Mouse (Mus musculus) kidney, adult 8-10 months (tissue): ENCODE results near the gene Mto1.
"Not testable (repeated sequence)": the region's sequence is repeated elsewhere in the genome, so short reads cannot be mapped to it uniquely, and the experiment has no call there.

Source experiments
- DNase-seq, 2 experiments: peaks; one replicate each; pipeline ENCODE4 v3.0.0; 2022

Mto1 gene

DNA sequence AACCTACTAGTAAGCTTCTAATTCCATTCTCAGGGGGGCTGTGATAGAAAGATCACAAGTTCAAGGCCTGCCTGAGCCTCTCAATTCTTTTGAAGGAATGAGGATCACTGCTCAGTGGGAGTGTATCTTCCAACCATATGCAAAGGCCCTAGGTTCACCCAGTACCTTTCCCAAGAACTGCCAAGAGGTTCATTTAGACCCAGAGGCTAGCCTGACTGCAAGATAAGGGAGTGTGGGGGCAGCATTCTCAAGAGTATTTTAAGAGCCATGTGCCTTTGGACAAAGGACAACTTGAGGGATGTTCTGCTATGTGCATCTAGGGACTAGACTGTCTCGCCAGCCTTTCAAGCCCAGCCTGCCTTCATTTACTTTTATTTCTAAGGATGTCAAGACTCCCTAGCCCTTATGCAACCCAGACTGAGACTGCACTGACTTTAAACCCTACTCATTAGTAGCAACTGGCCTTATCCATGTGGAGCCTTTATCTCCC, 28.6 kb downstream of the Mto1 start:
- DNase-seq: no peak

DNA sequence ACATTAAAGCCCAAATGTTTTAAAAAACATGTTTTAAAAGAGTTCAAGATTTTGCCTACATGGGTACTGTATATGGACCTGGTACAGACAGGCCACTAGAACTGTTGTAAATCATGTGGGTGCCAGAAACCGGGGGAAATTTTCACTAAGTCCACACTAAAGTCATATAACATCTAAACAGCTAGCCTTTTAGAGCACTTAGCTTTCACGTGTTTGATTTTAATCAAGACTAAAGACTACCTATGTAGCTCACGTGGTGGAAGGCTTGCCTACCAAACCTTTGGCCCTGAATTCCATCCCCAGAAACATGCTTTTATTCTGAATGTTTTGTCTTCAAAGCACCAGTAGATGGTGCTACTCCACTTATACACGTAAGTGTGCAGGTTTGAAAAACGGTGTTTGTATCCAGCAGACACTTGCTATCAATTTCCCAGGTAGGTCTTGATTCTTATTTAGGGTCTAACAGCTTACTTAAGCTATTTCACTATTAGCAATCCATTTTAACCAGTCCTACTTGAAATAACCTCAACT, 29.1 kb downstream of the Mto1 start:
- peak in 1 of 2 experiments; percentile 44 for DNase-seq

DNA sequence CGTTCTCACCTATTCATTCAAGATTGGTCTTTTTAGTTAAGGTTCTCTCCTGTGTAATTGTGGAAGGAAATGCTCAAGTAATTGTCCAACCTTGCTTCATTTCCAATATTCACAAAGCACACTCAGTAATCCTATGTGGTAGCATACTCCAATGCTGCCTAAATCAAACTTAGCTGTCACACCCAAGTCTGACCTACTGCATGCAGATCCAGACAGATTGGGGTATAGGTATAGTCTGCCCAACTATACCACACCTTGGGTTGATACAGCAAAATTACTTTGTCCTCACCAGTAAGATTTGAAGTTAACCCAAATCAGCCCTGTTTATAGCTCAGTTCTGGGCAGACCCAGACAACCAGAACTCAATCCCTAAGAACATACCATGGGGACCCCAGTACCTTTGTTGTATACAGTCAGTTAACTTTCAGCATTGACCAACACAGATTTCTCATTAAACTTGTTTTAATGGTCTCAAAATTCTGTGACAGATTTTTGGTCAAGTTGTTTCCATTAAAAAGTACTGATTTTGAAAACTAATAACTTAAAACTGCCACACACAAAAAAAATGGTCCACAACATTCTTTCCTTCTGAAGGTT, 30.1 kb downstream of the Mto1 start:
- not testable (repeated sequence) for DNase-seq

DNA sequence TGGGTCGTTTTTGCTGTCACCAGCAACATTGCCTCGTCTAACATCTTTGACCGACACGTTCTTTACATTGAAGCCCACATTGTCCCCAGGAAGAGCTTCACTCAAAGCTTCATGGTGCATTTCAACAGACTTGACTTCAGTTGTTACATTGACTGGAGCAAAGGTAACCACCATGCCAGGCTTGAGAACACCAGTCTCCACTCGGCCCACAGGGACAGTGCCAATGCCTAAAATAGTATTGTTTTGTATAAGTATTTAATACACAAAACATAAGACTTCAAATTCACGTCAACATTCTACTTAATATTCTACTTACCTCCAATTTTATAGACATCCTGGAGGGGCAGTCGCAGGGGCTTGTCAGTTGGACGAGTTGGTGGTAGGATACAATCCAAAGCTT, 31.3 kb downstream of the Mto1 start:
- DNase-seq: not testable (repeated sequence)

DNA sequence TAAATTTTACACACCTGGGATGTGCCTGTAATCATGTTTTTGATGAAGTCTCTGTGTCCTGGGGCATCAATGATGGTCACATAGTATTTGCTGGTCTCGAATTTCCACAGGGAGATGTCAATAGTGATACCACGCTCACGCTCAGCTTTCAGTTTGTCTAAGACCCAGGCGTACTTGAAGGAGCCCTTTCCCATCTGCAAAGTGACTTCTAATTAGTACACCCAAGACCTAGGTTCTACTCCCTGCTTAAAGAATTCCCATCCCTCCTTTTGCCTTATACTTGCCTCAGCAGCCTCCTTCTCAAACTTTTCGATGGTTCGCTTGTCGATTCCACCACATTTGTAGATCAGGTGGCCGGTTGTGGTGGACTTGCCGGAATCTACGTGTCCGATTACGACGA, 32.2 kb downstream of the Mto1 start:
- not testable (repeated sequence) for DNase-seq

DNA sequence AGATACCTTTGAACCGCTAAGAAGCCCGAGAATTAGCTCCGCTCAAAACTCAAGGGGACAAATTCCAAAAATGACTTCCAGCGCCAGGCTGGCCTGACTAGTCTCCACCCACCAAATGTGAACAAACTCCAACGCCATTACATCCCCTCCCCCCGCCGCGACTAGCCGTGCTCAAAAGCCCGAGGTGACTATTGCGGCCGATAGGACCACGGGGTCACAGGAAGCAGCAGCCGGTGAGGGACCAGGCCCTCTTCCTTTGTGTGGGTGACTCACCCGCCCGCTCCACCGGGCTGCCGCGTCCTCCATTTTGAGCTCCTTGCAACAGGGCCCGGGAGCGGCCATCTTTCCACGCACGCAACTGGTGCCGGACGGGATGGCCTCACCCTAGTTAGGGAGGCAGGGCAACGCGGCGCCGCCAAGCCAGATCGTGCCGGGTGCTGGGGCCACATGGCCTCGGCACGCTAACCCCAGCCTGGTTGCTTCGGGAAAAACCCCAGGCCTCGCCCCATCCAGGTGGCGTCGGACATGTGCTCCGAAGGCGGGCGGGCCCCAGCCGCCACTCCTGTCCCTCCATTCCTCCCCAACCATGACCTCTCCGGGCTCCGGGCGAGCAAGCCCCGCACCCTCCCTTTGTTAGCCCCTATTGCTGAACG, 32.8 kb downstream of the Mto1 start:
- peak; percentile 84 for DNase-seq

DNA sequence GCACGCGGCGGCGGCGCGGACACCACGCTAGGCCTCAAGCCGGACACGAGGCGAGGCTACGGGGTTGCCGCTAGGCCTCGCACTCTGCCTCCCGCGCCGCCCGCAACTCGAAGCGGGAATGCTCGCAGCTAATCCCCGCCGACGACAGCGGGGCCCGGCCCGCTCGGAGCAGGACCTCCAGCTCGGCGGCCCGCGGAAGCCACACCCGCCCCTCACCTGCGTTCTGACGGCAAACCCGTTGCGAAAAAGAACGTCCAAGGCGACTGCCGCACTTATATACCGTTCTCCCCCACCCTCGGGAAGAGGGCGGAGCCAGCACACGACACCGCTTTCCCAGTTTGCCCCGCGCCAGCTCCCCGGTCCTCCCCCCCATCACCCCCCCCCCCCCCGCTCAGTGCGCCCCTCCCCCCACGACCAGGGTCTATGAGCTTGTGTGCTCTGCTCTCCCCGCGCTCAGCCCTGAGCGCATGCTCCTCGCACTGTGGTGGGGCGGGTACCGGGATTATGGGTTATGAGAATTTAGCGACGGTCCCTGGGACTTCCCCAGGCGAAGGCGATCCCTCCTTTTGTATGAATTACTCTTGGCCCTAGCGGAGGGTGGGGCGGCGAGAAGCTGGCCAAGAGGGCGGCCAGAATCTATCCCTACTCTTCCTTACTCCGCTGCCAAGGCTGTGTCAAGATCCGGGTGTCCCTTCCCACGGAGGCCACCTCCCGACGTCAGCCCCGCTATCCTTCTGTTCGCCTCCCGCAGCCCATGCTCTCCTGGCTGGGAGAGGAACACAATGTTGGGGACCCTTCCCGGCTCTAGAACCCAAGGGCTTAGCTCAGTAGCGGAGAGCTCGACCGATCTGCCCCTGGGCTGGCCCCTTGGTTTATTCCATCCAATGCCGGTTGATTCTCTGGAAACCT, 33.7 kb downstream of the Mto1 start:
- peak; percentile 96 to 98 for DNase-seq

DNA sequence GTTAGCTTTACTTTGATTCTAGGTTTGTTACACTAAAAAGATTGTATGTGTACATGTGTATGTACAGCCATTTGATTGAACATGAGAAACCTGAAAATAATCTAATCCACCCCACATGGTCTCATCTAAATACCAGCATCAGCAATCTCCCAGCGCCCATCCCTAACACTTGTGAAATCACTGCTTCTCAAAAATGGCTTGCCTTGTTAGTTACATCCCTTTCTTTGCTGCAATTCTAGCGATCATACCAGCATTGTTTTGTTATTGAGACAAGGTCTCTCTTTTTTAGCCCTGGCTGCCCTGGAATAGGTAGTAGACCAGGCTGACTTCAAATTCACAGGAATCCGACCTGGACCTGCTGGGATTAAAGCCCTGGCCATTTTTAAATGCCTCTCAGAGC, 34.4 kb downstream of the Mto1 start:
- DNase-seq: no peak

DNA sequence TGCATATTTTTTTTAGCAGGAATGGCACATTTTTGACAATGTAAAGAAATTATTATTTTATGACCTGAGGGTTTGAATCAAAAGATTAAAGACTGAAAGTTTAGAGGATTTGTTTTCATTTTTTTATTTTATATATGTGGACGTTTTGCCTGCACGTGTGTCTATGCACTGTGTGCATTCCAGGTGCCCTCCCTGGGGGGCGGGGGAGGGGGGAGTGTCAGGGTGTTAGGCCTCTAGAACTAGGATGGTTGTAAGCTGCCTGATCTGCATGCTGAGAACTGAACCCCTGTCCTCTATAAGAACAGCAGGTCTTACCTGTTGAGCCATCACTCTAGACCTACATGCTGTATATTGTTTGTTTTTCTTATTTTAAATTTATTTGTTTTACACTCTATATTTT, 36.7 kb downstream of the Mto1 start:
- DNase-seq: no peak

DNA sequence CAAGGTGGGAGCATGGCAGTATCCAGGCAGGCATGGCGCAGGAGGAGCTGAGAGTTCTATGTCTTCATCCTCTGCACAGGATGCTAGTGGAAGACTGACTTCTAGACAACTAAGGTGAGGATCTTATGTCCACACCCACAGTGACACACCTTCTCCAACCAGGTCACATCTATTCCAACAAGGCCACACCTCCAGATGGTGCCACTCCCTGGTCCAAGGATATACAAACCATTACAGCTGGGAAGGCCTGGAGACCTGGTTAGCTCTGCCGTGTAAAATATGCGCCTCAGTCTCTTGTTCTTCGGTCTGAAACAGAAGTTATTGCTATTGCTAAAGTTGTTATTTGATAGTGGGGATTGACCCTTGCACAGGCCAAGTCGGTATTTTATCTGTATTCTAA, 40.0 kb downstream of the Mto1 start:
- not testable (repeated sequence) for DNase-seq

DNA sequence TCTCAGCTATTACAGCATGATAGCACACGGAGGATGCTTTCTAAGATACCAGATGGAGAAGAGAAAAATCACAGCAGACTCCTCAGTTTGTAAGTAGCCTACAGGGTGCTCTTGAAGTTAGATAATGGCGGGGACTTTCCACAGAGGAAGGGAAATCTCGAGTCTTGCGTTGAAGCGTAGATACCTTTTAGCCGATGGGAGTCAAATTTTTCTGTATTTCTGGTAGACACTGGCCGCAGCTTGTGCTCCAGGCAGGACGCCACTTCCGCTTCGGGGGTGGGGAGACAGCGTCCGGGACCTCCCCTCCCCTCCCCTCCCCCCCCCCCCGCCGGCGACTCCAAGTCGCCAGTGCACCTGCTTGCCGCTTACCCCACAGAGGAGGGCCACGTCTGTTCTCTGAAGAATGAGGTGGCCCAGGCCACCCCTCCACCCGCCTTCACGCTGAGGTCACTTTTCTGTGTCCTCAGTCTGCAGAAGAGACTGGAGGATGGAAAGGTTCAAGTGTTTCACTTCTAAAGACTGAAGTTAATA, 40.9 kb downstream of the Mto1 start, which contains the start of gene Eef1a1:
Gene Eef1a1, minus strand, starts transcription at position 262 of the 531 bp plus-strand sequence.
- DNase-seq: peak; percentile 63 to 68

DNA sequence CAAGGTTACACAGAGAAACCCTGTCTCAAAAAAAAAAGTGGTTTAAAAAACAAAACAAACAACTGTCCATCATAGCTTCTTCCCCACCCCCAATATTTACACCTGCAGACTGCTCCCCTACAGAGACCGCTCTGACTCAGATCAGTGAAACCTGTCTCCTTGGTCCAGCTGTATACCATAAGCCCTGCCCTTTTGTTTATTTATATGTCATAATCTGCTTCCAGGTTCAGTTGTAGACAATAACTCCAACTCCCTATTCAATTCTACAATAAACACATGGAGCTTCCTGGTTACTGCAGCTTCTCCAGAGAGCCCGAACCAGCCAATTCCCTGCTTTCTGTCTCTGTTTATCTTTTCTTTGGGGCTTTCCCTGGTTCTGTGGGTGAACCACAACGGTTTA, 43.2 kb downstream of the Mto1 start:
- no peak for DNase-seq

DNA sequence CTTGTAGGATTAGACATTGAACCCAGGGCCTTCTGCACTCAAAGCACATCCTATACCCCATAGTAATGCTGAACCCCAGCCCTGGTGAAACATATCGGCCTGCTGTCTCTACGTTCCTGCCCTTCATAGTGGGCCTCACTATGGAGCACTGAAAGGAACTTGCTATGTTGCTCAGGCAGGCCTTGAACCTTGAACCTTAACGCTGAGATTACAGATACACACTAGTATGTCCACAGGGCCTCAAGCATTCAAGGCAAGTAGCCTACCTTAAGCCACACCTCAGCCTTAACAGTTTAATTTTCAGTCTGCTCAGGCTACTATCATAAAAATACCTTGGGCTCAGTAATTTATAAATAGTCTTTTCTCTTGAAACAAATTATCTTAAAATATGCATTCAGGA, 44.2 kb downstream of the Mto1 start:
- DNase-seq: no peak

DNA sequence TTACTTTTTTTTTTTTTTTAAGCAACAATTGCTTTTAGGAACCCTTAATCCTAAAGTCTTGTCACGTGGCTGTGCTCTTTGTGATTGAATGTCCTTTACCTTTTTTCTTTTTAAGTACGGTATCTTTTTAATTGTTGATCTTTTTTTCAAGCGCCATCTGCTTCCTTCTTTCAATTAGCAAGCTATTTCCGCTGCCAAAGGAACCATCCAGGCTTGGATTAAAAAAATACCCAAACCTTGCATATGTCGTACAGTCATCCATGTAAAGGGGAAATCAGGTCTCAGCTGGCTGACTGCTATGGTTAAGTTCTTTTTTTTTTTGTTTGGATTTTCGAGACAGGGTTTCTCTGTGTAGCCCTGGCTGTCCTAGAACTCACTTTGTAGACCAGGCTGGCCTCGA, 45.2 kb downstream of the Mto1 start:
- DNase-seq: no peak

DNA sequence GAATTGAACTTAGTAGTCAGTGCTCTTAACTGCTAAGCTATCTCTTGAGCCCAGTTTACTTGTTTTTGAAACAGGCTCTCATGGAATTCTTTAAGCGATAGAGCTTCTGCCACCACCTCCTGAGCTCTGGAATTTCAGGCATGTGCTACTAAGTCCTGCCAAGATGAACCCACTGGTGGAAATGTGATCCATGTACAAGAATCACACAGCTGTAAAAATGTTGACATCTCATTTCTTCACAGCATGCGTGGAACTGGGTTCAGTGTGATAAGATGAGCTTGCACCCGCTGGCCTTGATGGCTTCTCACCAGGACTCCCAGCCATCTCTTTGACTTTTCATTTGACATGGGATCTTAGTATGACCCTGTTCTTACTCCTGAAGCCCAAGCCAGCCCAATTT, 52.4 kb downstream of the Mto1 start:
- DNase-seq: no peak

DNA sequence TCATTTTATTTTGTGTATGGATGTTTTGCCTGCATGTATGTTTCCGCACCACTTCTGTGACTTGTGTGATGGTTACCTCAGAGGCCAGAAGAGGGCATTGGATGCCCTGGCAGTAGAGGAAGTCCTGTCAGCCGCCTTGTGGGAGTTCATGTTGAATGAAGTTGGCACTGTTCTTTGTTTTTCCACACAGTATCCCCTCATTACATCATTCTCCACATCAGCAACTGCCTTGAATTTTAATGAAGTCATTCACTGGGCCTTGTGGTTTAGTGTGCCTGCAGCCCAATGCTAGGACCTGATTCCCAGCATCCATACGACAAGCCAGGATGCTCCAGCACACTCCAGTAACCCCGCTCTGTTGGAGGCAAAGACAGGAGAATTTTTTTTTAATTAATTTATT, 53.3 kb downstream of the Mto1 start:
- DNase-seq: no peak

DNA sequence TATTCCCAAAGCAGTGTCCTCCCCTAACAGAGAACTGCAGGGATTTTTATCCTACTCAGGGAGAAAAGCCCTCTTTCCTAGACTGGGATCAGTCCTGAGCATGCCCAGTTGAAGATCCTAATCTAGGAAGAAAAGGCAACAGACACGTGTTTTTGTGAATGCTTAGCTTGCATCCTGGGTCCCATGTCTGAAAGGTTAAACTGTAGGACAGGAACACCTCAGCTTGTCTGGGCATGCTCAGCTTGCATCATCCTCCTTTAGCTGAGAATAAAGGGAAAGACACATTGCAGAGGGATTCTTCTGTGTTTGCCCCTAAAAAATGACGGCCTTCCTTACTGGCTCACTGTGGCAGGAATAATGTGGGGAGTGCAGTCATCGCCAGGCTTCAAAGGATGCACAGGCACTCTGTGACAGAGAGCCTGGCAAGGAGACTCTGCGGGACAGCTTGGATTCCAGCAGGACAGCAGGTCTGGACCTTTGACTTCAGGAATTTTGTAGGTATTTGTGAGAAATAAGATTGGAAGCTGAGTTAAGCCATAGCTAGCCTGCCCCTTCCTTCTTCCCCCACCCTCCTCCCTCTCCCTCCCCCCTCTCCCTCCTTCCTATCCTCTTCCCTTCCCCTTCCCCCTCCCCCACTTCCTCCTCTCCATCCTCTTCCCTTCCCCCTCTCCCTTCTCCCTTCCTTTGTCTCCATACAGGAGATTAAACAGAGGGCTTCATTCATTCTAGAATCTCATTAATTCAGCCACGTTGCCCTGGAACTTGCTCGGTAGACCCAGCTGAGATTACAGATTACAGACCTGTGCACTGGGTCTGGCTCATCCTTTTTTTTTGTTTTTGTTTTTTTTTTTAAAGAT, 55.4 kb downstream of the Mto1 start:
- no peak for DNase-seq

DNA sequence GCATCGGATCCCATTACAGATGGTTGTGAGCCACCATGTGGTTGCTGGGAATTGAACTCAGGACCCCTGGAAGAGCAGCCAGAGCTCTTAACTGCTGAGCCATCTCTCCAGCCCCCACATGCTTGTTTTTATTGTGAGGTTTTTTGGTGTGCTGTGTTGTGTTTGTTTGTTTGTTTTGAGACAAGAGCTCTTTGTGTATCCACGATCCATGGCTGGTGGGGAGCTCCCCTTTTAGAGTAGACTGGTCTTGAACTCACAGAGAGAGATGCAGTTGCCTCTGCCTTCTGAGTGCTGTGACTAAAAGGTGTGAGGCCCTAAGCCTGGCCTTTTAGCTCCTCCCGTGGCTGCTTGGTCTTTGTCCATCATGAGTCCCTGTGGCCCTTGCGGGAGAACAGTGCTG, 56.1 kb downstream of the Mto1 start:
- DNase-seq: no peak

DNA sequence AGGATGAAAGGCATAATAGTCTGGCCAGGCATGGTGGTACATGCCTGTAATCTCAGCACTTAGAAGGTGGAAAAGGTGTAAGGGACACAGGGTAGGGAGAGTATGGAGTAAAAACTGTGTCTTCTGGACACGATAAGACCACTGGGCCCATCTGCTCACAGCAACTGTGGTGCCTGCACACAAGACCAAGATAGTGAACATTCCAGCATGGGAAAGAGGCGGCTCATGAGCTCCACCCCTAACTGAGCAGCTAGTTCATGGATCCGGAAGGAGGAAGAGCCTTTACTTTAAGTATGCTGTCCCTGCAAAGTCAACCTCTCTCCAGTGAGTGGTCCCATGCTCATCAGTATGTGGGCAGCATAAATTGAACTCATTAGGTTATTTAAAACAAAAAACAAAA, 56.7 kb downstream of the Mto1 start:
- DNase-seq: no peak

DNA sequence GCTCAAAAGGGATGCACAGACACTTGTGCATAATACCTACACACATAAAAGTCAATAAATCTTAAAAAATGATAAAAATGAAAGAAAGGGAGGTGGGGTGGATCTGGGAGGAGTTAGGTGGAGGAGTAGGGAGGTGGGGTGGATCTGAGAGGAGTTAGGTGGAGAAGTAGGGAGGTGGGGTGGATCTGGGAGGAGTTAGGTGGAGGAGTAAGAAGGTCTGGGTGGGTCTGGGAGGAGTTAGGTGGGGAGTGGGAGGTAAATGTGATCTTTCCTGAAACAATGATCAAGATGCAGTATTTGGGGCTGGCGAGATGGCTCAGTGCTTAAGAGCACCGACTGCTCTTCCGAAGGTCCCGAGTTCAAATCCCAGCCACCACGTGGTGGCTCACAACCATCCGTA, 57.2 kb downstream of the Mto1 start:
- no peak for DNase-seq

DNA sequence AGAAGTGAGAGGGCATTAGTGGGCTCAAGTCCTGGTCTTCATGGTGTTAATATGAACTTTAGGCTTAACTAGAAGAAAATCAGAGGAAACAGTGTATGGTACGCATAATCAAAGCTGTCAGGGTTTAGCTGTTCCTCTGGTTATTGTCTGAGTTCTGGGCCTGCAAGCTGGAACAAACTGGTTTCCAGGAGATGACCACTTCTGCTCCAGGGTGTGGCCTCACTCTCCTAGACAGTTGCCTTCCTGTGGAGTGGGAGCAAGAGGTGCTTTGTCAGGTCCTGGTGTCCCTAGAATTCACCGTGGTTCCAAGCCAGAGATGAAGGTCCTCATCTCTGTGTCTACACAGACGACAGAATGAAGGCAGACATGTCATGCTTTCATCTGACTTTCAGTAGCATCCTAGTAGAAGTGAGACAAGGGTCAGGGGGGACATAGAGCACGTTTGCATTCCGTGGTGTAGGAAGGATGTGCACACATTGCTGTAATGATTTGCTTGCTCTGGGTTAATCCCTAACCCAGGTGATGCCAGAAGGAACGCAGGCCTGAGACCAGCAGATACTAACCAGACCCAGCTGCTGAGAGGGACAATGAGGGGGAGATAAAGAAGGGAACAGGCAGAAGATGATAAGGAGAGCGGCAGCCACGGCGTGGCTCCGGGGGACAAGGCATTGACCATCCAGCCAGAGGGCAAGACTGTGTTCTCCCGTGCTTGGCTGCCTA, 58.2 kb downstream of the Mto1 start:
- peak; percentile 64 to 70 for DNase-seq

DNA sequence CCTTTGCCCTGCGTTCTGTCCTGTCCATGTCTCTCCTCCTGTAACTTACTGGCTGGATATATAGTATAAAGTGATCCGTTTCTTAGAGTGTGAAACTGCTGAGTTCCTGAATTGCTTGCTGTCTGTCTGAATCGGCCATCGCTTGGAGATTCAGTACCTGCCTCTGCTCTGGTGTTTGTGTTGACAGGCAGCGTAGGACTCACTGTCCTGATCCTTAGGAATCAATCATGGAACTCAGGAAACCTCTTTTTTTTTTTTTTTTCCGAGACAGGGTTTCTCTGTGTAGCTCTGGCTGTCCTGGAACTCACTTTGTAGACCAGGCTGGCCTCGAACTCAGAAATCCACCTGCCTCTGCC, 58.7 kb downstream of the Mto1 start:
- no peak for DNase-seq
